Mouse (Mus musculus) embryonic facial prominence, embryonic 15.5 days (tissue): ENCODE measurements around the gene Aldh18a1. TPM values are rescaled to one million over a fixed set of nuclear protein-coding genes. Genes with fewer than 3 reads are reported as not detected.
A peak's percentile ranks its signal among the peaks of the same experiment; 100 is the strongest.
"Not testable (repeated sequence)": the region's sequence is repeated elsewhere in the genome, so short reads cannot be mapped to it uniquely, and the experiment has no call there.

Experiments used
- ATAC-seq: fragments of 200-750 bp; cut with Nextera tagmentation; 2 replicates; pipeline ENCODE4 v1.8.0; 2017; ENCODE audit warnings: low read depth, moderate TSS enrichment; ENCODE audit not compliant: insufficient number of reproducible peaks, low FRiP score, low TSS enrichment
- H3K27ac ChIP-seq: fragments of 300-500 bp; sonication (generic); replicated peaks from 2 replicates; pipeline ENCODE4 v1.5.1; 2015; ENCODE audit warnings: mild to moderate bottlenecking, inconsistent platforms
- H3K27me3 ChIP-seq: fragments of 300-500 bp; sonication (generic); 2 replicates; pipeline ENCODE4 v1.6.1; 2015; ENCODE audit warnings: inconsistent platforms
- H3K36me3 ChIP-seq: fragments of 300-500 bp; sonication (generic); 2 replicates; pipeline ENCODE4 v1.6.1; 2015; ENCODE audit warnings: mild to moderate bottlenecking, inconsistent platforms
- H3K4me1 ChIP-seq: fragments of 300-500 bp; sonication (generic); 2 replicates; pipeline ENCODE4 v1.6.1; 2015; ENCODE audit warnings: inconsistent platforms
- H3K4me2 ChIP-seq: fragments of 300-500 bp; sonication (generic); replicated peaks from 2 replicates; pipeline ENCODE4 v1.6.1; 2015; ENCODE audit warnings: mild to moderate bottlenecking, inconsistent platforms
- H3K4me3 ChIP-seq: fragments of 300-500 bp; sonication (generic); replicated peaks from 2 replicates; pipeline ENCODE4 v1.5.1; 2015; ENCODE audit warnings: mild to moderate bottlenecking, inconsistent platforms
- H3K9ac ChIP-seq: fragments of 300-500 bp; sonication (generic); 2 replicates; pipeline ENCODE4 v1.6.1; 2015; ENCODE audit warnings: inconsistent platforms
- H3K9me3 ChIP-seq: fragments of 300-500 bp; sonication (generic); replicated peaks from 2 replicates; pipeline ENCODE4 v1.6.1; 2016; ENCODE audit warnings: inconsistent platforms
- WGBS: fragments of 180-500 bp; shearing (Covaris S2); methylation state at CpG from one replicate; pipeline ENCODE4 v1.1.7; 2015; 5-methylcytosine and 5-hydroxymethylcytosine counted together
- polyA plus RNA-seq: library from polyadenylated mRNA; unstranded; fragments of >200 nt; fragmentation: Nextera tagmentation; extraction: Ambion mirVana; gene quantifications from 2 replicates; pipeline ENCODE4 v1.2.1, GENCODE M21; 2015

Gene Aldh18a1
- polyA plus RNA-seq, 1 experiment from 2014 or later = 65.2 TPM

GRCm38 (mm10) chr19:40614811-40615210 lies 26.5 kb upstream of the Aldh18a1 start:
- Histone ChIP-seq H3K4me1 (peaks cover 9% of the 10 kb centered on the region; the same call in 1 of the 2 replicates), H3K9ac (no peak overlapping the region), H3K27me3 (no peaks in the 10 kb centered on the region), H3K27ac (no peak overlapping the region), H3K4me3 (no peak overlapping the region), H3K36me3 (no peaks in the 10 kb centered on the region), H3K4me2 (no peak overlapping the region), H3K9me3 (no peaks in the 10 kb centered on the region)
- 37% methylated on average over 7 of the region's 7 CpGs for WGBS
- ATAC-seq = no peak

- H3K4me1 ChIP-seq = peaks cover 9% of the 10 kb centered on the region; the same call in 1 of the 2 replicates
Measured at GRCm38 (mm10) chr19:40611830-40612506, 23.7 kb upstream of the Aldh18a1 start, which contains the start of the genes Tctn3 and Entpd1. Gene Tctn3 (minus strand): TSS chr19:40612233. Gene Entpd1 (plus strand): TSS chr19:40612366.

GRCm38 (mm10) chr19:40607676-40608075 lies 19.4 kb upstream of the Aldh18a1 start:
- H3K9me3 ChIP-seq = no peaks in the 10 kb centered on the region
- H3K27ac ChIP-seq = no peak overlapping the region
- no peaks in the 10 kb centered on the region for H3K27me3 ChIP-seq
- H3K4me2 ChIP-seq = no peak overlapping the region
- no peak for ATAC-seq
- WGBS = 90% methylated on average over 6 of the region's 6 CpGs
- H3K4me1 ChIP-seq = peaks cover 9% of the 10 kb centered on the region; the same call in 1 of the 2 replicates
- H3K9ac ChIP-seq = no peak overlapping the region
- H3K4me3 ChIP-seq = no peak overlapping the region
- peaks cover 41% of the 10 kb centered on the region for H3K36me3 ChIP-seq

More at GRCm38 (mm10) chr19:40611830-40612506, 23.7 kb upstream of the Aldh18a1 start, which contains the start of the genes Tctn3 and Entpd1:
- ATAC-seq = peak; percentile 100
- no peak within 1 kb of the TSS for H3K27ac ChIP-seq
- peak within 1 kb of the TSS; percentile 59 for H3K9ac ChIP-seq
- H3K9me3 ChIP-seq = no peaks in the 10 kb centered on the region
- peak within 1 kb of the TSS; percentile 86 for H3K4me3 ChIP-seq
- peaks cover 24% of the 10 kb centered on the region for H3K36me3 ChIP-seq
- no peaks in the 10 kb centered on the region for H3K27me3 ChIP-seq
- under 1% methylated on average over 45 of the region's 45 CpGs for WGBS
- peak within 1 kb of the TSS; percentile 74 for H3K4me2 ChIP-seq

GRCm38 (mm10) chr19:40605189-40605588 lies 16.9 kb upstream of the Aldh18a1 start:
- WGBS = 95% methylated on average over 9 of the region's 9 CpGs
- H3K4me3 ChIP-seq = no peak overlapping the region
- no peaks in the 10 kb centered on the region for H3K4me1 ChIP-seq
- no peak overlapping the region for H3K4me2 ChIP-seq
- no peaks in the 10 kb centered on the region for H3K27me3 ChIP-seq
- no peak overlapping the region for H3K9ac ChIP-seq
- no peak overlapping the region for H3K27ac ChIP-seq
- H3K9me3 ChIP-seq = no peaks in the 10 kb centered on the region
- no peak for ATAC-seq
- H3K36me3 ChIP-seq = peaks cover 41% of the 10 kb centered on the region

GRCm38 (mm10) chr19:40601870-40602269 lies 13.6 kb upstream of the Aldh18a1 start:
- no peak for ATAC-seq
- no peaks in the 10 kb centered on the region for H3K9me3 ChIP-seq
- no peak overlapping the region for H3K9ac ChIP-seq
- H3K4me2 ChIP-seq = no peak overlapping the region
- H3K27me3 ChIP-seq = no peaks in the 10 kb centered on the region
- no peaks in the 10 kb centered on the region for H3K4me1 ChIP-seq
- WGBS = 88% methylated on average over 3 of the region's 3 CpGs
- H3K4me3 ChIP-seq = no peak overlapping the region
- H3K36me3 ChIP-seq = peaks cover 15% of the 10 kb centered on the region
- no peak overlapping the region for H3K27ac ChIP-seq

- not testable (repeated sequence) for H3K36me3 ChIP-seq
- WGBS = 93% methylated on average over 5 of the region's 5 CpGs
Measured at GRCm38 (mm10) chr19:40600846-40601245, 12.6 kb upstream of the Aldh18a1 start.

GRCm38 (mm10) chr19:40595831-40596230 lies 7.6 kb upstream of the Aldh18a1 start:
- Histone ChIP-seq H3K4me1 (no peaks in the 10 kb centered on the region), H3K27me3 (no peaks in the 10 kb centered on the region), H3K9me3 (no peaks in the 10 kb centered on the region), H3K36me3 (peaks cover 8% of the 10 kb centered on the region; the same call in 1 of the 2 replicates), H3K9ac (no peak overlapping the region), H3K4me2 (no peak overlapping the region), H3K27ac (no peak overlapping the region), H3K4me3 (no peak overlapping the region)
- no peak for ATAC-seq
- WGBS = 73% methylated on average over 8 of the region's 8 CpGs

More at GRCm38 (mm10) chr19:40600846-40601245, 12.6 kb upstream of the Aldh18a1 start:
- not testable (repeated sequence) for H3K27me3 ChIP-seq, H3K4me2 ChIP-seq, H3K27ac ChIP-seq, H3K9ac ChIP-seq, ATAC-seq, H3K4me1 ChIP-seq, H3K4me3 ChIP-seq, H3K9me3 ChIP-seq

- H3K27ac ChIP-seq = no peak overlapping the region
- H3K4me3 ChIP-seq = no peak overlapping the region
- H3K4me2 ChIP-seq = no peak overlapping the region
- WGBS = 92% methylated on average over 3 of the region's 3 CpGs
- no peaks in the 10 kb centered on the region for H3K9me3 ChIP-seq
- H3K36me3 ChIP-seq = peaks cover 8% of the 10 kb centered on the region; the same call in 1 of the 2 replicates
- H3K9ac ChIP-seq = no peak overlapping the region
- H3K4me1 ChIP-seq = no peaks in the 10 kb centered on the region
- no peak for ATAC-seq
- H3K27me3 ChIP-seq = no peaks in the 10 kb centered on the region
Measured at GRCm38 (mm10) chr19:40595231-40595630, 7.0 kb upstream of the Aldh18a1 start.

GRCm38 (mm10) chr19:40589530-40589880 lies 1.2 kb upstream of the Aldh18a1 start:
- H3K9ac ChIP-seq = no peak overlapping the region
- ATAC-seq = no peak
- WGBS = 0% methylated on average over 9 of the region's 10 CpGs
- peaks cover 8% of the 10 kb centered on the region; the same call in 1 of the 2 replicates for H3K36me3 ChIP-seq
- H3K4me2 ChIP-seq = peak overlapping the region; percentile 69
- H3K9me3 ChIP-seq = no peaks in the 10 kb centered on the region
- H3K4me3 ChIP-seq = peak overlapping the region; percentile 71
- H3K27ac ChIP-seq = peak overlapping the region; percentile 80
- no peaks in the 10 kb centered on the region for H3K27me3 ChIP-seq
- peaks cover 9% of the 10 kb centered on the region for H3K4me1 ChIP-seq

GRCm38 (mm10) chr19:40588847-40589529 lies 725 bp upstream of the Aldh18a1 start:
- Histone ChIP-seq H3K9ac (no peak overlapping the region), H3K4me1 (peaks cover 9% of the 10 kb centered on the region), H3K4me2 (peak overlapping the region; percentile 69), H3K27ac (peak overlapping the region; percentile 80), H3K27me3 (no peaks in the 10 kb centered on the region), H3K9me3 (no peaks in the 10 kb centered on the region), H3K4me3 (peak overlapping the region; percentile 71), H3K36me3 (peaks cover 4% of the 10 kb centered on the region; the same call in 1 of the 2 replicates)
- peak; percentile 77 for ATAC-seq
- under 1% methylated on average over 18 of the region's 18 CpGs for WGBS

GRCm38 (mm10) chr19:40587491-40588292 lies 571 bp downstream of the Aldh18a1 start:
- Histone ChIP-seq H3K9me3 (no peaks in the 10 kb centered on the region), H3K4me2 (peak overlapping the region; percentile 69), H3K4me3 (peak overlapping the region; percentile 71), H3K4me1 (peaks cover 9% of the 10 kb centered on the region), H3K27me3 (no peaks in the 10 kb centered on the region), H3K27ac (no peak overlapping the region), H3K36me3 (peaks cover 12% of the 10 kb centered on the region; the same call in 1 of the 2 replicates), H3K9ac (peak overlapping the region; percentile 46)
- 1% methylated on average over 30 of the region's 30 CpGs for WGBS
- no peak; the same call in 1 of the 2 replicates for ATAC-seq
